Mouse (Mus musculus): ENCODE data around the gene Amd2.

Gene Amd2

GRCm38 (mm10) chr10:35711792-35712191, at the start of gene Amd2:
Gene Amd2, minus strand, starts transcription at chr10:35711892.
- DNase-seq (ENCODE audit: low spot score): no peak

GRCm38 (mm10) chr10:35761280-35761679, 49.6 kb upstream of the Amd2 start:
- DNase-seq (ENCODE audit: low spot score): no peak

GRCm38 (mm10) chr10:35737639-35738038, 25.9 kb upstream of the Amd2 start:
- no peak for DNase-seq (ENCODE audit: low spot score)

GRCm38 (mm10) chr10:35714266-35714665, 2.6 kb upstream of the Amd2 start:
- no peak for DNase-seq (ENCODE audit: low spot score)

Measured in MN1 (cell line).